Mouse (Mus musculus) heart, embryonic 16.5 days (tissue): ENCODE data around the gene Ctsw. TPM values are rescaled to one million over a fixed set of nuclear protein-coding genes. Genes with fewer than 3 reads are reported as not detected.
"Not testable (repeated sequence)": the region's sequence is repeated elsewhere in the genome, so short reads cannot be mapped to it uniquely, and the experiment has no call there.

Experiments
- ATAC-seq: fragments of 200-750 bp; cut with Nextera tagmentation; replicated peaks from 2 replicates; pipeline ENCODE4 v1.8.0; 2017; ENCODE audit warnings: moderate number of reproducible peaks; ENCODE audit not compliant: insufficient read depth, low FRiP score; ENCODE audit errors: extremely low read depth
- H3K27ac ChIP-seq: fragments of 300-500 bp; sonication (generic); 2 replicates; pipeline ENCODE4 v1.5.1; 2014; ENCODE audit warnings: mild to moderate bottlenecking, low read length, control low read depth, moderate library complexity
- H3K27me3 ChIP-seq: fragments of 300-500 bp; sonication (generic); 2 replicates; pipeline ENCODE4 v1.6.1; 2014; ENCODE audit warnings: low read length, mixed read lengths; ENCODE audit not compliant: control insufficient read depth, insufficient read depth
- H3K36me3 ChIP-seq: fragments of 300-500 bp; sonication (generic); 2 replicates; pipeline ENCODE4 v1.6.1; 2014; ENCODE audit not compliant: control insufficient read depth, insufficient read depth
- H3K4me1 ChIP-seq: fragments of 300-500 bp; sonication (generic); 2 replicates; pipeline ENCODE4 v1.6.1; 2014; ENCODE audit warnings: low read length, mixed read lengths; ENCODE audit not compliant: control insufficient read depth, insufficient read depth
- H3K4me2 ChIP-seq: fragments of 300-500 bp; sonication (generic); 2 replicates; pipeline ENCODE4 v1.6.1; 2014; ENCODE audit warnings: low read depth, mild to moderate bottlenecking, control low read depth, low read length
- H3K4me3 ChIP-seq: fragments of 300-500 bp; sonication (generic); 2 replicates; pipeline ENCODE4 v1.5.1; 2014; ENCODE audit warnings: mild to moderate bottlenecking, control low read depth, low read length
- H3K9ac ChIP-seq: fragments of 300-500 bp; sonication (generic); 2 replicates; pipeline ENCODE4 v1.6.1; 2014; ENCODE audit warnings: low read length, control low read depth
- H3K9me3 ChIP-seq: fragments of 300-500 bp; sonication (generic); replicated peaks from 2 replicates; pipeline ENCODE4 v1.6.1; 2016; ENCODE audit warnings: low read length; ENCODE audit not compliant: control insufficient read depth
- WGBS: fragments of 180-500 bp; shearing (Covaris S2); extraction: QIAGEN DNeasy Blood & Tissue Kit; methylation state at CpG from one replicate; pipeline ENCODE4 v1.1.7; 2014; 5-methylcytosine and 5-hydroxymethylcytosine counted together
- polyA plus RNA-seq: library from polyadenylated mRNA; unstranded; fragments of >200 nt; fragmentation: Nextera tagmentation; extraction: Ambion mirVana; gene quantifications from 2 replicates; pipeline ENCODE4 v1.2.1, GENCODE M21; 2015

Ctsw gene
- polyA plus RNA-seq, 1 experiment from 2014 or later, result 7.4 TPM

DNA sequence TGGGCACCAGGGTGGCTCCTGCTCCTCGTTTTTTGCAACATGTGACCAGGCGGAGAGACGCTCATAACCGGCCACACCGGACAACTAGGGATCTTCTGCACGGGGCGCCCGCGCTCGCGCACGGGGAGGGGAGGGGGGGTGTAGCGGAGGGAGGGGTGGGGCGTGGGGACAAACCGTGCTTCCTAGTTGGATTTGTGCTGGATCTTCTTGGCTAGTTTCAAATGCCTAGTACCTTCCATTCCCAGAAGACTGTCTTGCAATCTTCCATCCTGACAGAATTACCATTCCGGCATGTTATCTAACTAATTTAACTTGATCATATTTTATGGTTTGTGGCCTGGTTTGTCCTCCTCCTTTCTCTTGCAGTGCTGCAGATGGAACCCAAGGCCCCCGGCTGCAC is 35.4 kb upstream of the Ctsw start, which contains the start of gene 1700020D05Rik:
TSS of gene 1700020D05Rik (minus strand) at position 101 of the 400 bp plus-strand sequence.
- ATAC-seq, result no peak
- H3K36me3 ChIP-seq, result 0 out of 2 replicates have a peak, but pooled peaks cover 5% of the 10 kb centered on the region
- H3K4me1 ChIP-seq, result no peaks in the 10 kb centered on the region
- no peak within 1 kb of the TSS for H3K4me2 ChIP-seq
- no peak within 1 kb of the TSS for H3K27ac ChIP-seq
- H3K9me3 ChIP-seq, result no peaks in the 10 kb centered on the region
- H3K4me3 ChIP-seq, result no peak within 1 kb of the TSS
- 61% methylated on average over 17 of the region's 17 CpGs for WGBS
- H3K27me3 ChIP-seq, result no peaks in the 10 kb centered on the region
- H3K9ac ChIP-seq, result no peak within 1 kb of the TSS

DNA sequence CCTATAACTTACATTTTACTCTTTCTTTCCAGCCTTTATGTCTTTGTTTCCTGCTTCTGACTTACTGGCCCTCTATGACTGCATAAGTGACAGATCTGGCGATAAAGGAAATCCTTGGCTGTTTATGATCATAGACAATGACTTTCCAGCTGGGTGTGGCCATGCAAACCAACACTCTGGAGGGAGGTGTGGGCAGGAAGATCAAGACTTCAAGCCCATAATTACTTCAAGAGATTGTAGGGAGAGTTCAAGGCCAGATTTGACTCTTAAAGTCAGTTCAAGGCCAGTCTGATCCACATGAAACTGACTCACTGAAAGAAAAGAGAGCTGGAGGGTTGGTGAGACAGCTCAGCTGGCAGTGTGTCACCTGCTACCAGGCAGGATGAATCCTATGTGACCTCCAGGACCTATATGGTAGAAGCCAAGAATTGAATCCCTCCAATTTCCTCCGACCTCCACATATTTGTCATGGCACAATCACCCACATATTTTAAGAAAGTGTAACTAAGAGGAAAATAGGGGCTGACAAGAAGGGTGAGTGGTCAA is 32.1 kb upstream of the Ctsw start:
- ATAC-seq, result no peak
- no peak overlapping the region for H3K9ac ChIP-seq
- H3K4me2 ChIP-seq, result no peak overlapping the region
- H3K36me3 ChIP-seq, result peaks cover 26% of the 10 kb centered on the region
- H3K27me3 ChIP-seq, result no peaks in the 10 kb centered on the region
- H3K4me1 ChIP-seq, result no peaks in the 10 kb centered on the region
- H3K27ac ChIP-seq, result no peak overlapping the region
- H3K9me3 ChIP-seq, result no peaks in the 10 kb centered on the region
- H3K4me3 ChIP-seq, result no peak overlapping the region
- WGBS, result 80% methylated on average over 2 of the region's 2 CpGs

DNA sequence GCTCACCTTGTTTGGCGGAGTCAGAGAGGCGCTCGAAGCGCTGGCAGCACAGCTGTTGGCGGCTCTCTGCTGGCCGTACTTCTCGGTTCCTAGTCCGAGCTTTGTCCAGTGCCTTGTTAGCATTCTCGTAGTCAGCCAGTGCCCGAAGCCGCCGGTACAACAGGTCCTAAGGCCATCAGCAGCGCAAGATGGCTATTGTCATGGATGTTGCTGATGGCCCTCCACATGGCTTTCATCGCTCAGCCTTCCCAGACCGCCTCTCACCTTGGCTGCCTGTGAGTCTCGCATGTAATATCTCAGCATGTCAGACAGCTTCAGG is 27.7 kb upstream of the Ctsw start:
- Histone ChIP-seq H3K36me3 (peaks cover 46% of the 10 kb centered on the region), H3K4me1 (peaks cover 14% of the 10 kb centered on the region), H3K9ac (no peak overlapping the region), H3K27me3 (no peaks in the 10 kb centered on the region), H3K4me3 (no peak overlapping the region), H3K27ac (no peak overlapping the region), H3K9me3 (no peaks in the 10 kb centered on the region), H3K4me2 (no peak overlapping the region)
- WGBS, result 81% methylated on average over 16 of the region's 16 CpGs
- no peak for ATAC-seq

DNA sequence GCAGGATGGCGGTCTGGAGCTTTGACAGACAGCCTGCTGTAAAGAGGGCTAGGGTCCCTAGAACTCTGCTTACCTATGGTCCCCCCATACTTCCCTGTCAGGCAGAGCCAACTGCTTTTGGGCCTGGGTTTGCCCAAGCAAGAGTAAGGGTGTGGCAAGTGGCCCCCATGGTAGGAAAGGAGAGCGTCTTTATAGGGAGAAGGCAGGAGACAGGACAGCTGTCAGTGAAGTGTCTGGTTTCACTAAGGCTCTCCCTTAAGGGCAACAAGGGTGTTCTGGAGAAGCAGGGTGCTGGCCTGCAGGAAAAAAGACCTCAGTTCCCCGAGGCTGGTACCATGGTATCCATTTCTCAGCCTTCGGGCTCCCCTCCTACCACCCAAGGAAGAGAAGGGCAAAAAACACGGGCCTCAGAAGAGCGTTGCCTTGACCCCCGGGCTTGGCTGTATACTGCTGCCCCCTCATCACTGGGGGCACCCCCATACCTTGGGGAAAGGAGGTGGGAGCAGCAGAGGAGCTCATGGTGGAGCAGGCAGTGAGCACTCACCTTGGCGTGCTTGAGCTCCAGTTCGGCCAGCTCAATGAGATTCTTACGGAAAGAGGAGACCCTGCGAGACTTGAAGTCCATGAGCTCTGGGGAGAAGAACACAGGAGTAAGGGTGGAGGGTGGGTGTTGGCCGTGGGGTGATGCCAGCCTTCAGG is 27.2 kb upstream of the Ctsw start:
- no peak for ATAC-seq
- 76% methylated on average over 12 of the region's 12 CpGs for WGBS
- Histone ChIP-seq H3K27ac (no peak overlapping the region), H3K4me1 (peaks cover 14% of the 10 kb centered on the region), H3K27me3 (no peaks in the 10 kb centered on the region), H3K9me3 (no peaks in the 10 kb centered on the region), H3K36me3 (peaks cover 46% of the 10 kb centered on the region), H3K9ac (no peak overlapping the region), H3K4me2 (no peak overlapping the region), H3K4me3 (no peak overlapping the region)

DNA sequence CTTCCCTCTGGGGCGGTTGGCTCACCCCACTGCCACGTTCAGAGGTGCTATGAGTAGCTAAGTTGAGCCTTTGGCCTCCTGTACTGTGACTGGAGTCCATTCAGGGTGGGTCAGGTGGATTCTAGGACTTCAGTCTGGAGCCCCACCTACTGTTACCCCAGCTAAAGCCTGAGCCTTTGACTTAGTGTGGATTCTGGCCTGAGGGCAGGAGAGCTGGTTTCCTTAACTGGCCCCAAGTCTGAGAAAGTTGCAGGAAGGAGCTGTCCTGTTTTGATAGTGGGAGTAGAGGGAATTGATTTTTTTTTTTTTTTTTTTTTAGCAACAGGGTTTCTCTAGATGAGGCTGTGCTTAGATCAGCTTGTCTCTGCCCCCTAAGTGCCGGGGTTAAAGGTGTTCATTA is 26.0 kb upstream of the Ctsw start:
- no peak for ATAC-seq
- H3K27me3 ChIP-seq, result no peaks in the 10 kb centered on the region
- 91% methylated on average over 3 of the region's 3 CpGs for WGBS
- peaks cover 46% of the 10 kb centered on the region for H3K36me3 ChIP-seq
- no peaks in the 10 kb centered on the region for H3K9me3 ChIP-seq
- H3K4me3 ChIP-seq, result no peak overlapping the region
- peaks cover 18% of the 10 kb centered on the region for H3K4me1 ChIP-seq
- no peak overlapping the region for H3K27ac ChIP-seq
- H3K9ac ChIP-seq, result no peak overlapping the region
- H3K4me2 ChIP-seq, result no peak overlapping the region

- peaks cover 46% of the 10 kb centered on the region for H3K36me3 ChIP-seq
Observed at GRCm38 (mm10) chr19:5493301-5493721, 25.0 kb upstream of the Ctsw start.

GRCm38 (mm10) chr19:5492641-5493040 is 24.3 kb upstream of the Ctsw start:
- no peak overlapping the region for H3K27ac ChIP-seq
- no peak overlapping the region; the same call in 1 of the 2 replicates for H3K4me2 ChIP-seq
- no peaks in the 10 kb centered on the region for H3K27me3 ChIP-seq
- 67% methylated on average over 4 of the region's 4 CpGs for WGBS
- no peak for ATAC-seq
- H3K4me1 ChIP-seq, result peaks cover 23% of the 10 kb centered on the region
- peaks cover 44% of the 10 kb centered on the region for H3K36me3 ChIP-seq
- H3K9me3 ChIP-seq, result no peaks in the 10 kb centered on the region
- no peak overlapping the region for H3K9ac ChIP-seq
- H3K4me3 ChIP-seq, result no peak overlapping the region

More at GRCm38 (mm10) chr19:5493301-5493721, 25.0 kb upstream of the Ctsw start:
- ATAC-seq, H3K9me3 ChIP-seq, H3K27ac ChIP-seq, H3K4me3 ChIP-seq, H3K9ac ChIP-seq, H3K4me2 ChIP-seq, H3K27me3 ChIP-seq: not testable (repeated sequence)
- H3K4me1 ChIP-seq, result peaks cover 23% of the 10 kb centered on the region
- 63% methylated on average over 9 of the region's 9 CpGs for WGBS

GRCm38 (mm10) chr19:5490898-5491708 is 22.8 kb upstream of the Ctsw start:
- under 1% methylated on average over 59 of the region's 59 CpGs for WGBS
- H3K36me3 ChIP-seq, result peaks cover 35% of the 10 kb centered on the region
- no peaks in the 10 kb centered on the region for H3K9me3 ChIP-seq
- no peaks in the 10 kb centered on the region for H3K27me3 ChIP-seq
- H3K27ac ChIP-seq, result peak overlapping the region; percentile 100
- H3K4me3 ChIP-seq, result peak overlapping the region; percentile 95
- peaks cover 34% of the 10 kb centered on the region for H3K4me1 ChIP-seq
- H3K4me2 ChIP-seq, result peak overlapping the region; percentile 90
- H3K9ac ChIP-seq, result peak overlapping the region; percentile 98
- peak; percentile 12 for ATAC-seq
